Mouse (Mus musculus) adrenal gland (tissue): Measurements from ENCODE around the gene Dapk1.

Experiments used
- intact Hi-C: fragments of 180-260 bp; cut with DNase I; formaldehyde crosslinking; loops from one replicate; pipeline ENCODE4 v1.15.1; 2025

Gene Dapk1

DNA sequence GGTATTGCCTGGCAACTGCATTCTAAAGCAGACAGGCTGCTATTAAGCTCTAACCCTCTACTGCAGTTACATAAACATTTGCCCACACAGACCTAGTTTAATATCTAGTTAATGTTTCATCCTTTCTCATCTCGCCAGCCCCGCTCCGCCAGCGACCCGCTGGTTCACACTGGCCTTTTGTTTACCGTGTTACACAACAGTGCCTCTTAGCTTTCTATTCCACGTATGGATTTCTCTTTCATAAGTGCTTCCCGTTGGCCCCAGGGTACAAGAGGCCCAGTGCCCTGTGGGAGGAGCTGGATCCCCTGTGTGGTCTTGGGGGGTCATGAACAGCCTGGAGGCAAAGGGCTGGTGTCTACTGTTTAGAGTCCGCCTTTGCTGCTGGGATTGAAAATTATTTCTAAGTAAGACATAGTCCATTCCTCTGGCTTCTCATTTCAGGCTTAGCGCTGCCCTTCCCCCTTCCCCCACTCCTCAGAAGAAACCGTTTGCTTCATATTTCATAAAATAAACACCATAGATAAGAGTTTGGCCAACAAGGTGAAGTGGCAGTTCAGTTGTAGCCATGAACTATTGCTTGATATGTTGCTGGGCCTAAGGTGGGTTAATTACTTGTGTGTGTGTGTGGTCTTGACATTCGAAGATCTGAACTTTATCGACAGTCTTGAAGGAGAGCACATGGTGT lies 134.8 kb downstream of the Dapk1 start:
- intact Hi-C loops, result loop anchor here (5.0 kb wide), 1 partner anchor 134 kb away; the partner anchor contains the start of gene Dapk1

DNA sequence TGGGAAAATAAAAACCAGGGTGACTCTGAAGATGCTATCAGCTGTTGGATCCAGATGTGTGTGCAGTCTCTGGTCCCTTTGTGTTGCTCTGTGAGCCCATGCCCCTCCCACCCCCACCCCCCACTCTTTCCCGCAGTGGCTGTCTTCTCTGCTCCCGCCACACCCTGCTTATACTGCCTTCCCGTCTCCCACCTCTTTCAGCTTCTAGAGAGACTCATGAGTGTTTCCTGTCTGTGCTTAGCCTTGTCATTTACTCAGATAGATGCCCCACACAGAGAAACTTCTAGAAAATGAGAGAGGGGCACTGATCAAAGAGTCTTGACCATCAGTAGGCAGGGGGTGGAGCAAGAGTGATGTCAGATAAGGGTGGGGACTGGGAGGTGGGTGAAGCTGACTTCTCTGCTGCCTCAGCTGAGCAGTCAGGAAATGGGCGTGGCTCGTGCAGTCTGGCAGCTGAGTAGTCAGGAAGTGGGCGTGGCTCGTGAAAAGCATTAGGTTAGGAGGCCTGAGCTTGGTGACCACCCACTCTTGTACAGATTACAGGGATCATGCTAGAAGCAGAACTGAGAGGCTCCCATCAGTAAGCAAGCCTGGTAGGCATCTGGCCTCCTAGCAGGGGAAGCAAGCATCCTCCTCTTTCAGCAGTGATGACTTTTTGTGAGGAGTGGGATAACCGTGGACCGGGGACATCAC lies 136.0 kb downstream of the Dapk1 start:
- intact Hi-C loops, result loop anchor here (2.0 to 5.0 kb wide), 2 partner anchors 135 to 259 kb away; partner anchors contain the start of gene Dapk1

- intact Hi-C loops, result loop anchor here (2.0 to 5.0 kb wide), 2 partner anchors 136 to 260 kb away; partner anchors contain the start of gene Dapk1
Measured at GRCm38 (mm10) chr13:60738429-60738828, 136.7 kb downstream of the Dapk1 start.

- intact Hi-C loops, result loop anchor here (10.0 kb wide), 1 partner anchor 895 kb away; no protein-coding TSS in a partner anchor
Measured at GRCm38 (mm10) chr13:60740248-60740647, 138.5 kb downstream of the Dapk1 start.

- intact Hi-C loops, result loop anchor here (10.0 kb wide), 1 partner anchor 898 kb away; no protein-coding TSS in a partner anchor
Measured at GRCm38 (mm10) chr13:60742611-60743010, 140.9 kb downstream of the Dapk1 start.

DNA sequence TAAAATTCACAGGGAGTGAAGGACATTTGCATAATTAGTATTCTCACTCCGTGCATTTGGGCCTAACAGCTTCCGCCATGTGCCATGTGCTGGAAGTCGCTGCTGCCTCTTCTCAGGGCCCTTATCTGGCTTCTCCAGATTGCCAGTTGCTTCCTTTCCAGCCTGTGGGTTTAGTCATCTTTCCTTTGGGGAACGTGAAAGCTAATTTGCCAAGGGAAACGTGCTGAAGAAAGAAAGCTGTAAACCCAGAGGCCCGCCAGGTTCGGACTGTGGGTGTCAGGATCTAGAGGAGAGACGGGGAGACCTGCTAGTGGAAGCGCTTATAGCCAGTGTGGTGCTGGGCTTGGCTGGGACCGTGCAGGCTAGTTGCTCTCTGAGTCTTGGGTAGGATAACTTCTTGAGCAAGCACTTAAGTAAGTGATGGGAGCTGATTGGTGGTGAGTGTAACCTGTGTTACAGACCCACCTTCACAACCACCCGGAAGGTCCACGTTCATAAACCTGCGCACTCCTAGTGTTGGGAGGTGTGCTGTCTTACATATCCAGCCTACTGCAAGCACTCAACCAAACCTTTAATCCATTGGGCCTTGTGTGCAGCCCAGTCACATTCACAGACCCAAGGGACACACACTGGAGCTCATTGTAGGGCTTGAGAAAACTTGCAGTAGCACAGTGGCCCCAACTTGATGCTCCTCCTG lies 141.8 kb downstream of the Dapk1 start:
- intact Hi-C loops, result loop anchor here (10.0 kb wide), 1 partner anchor 899 kb away; no protein-coding TSS in a partner anchor

DNA sequence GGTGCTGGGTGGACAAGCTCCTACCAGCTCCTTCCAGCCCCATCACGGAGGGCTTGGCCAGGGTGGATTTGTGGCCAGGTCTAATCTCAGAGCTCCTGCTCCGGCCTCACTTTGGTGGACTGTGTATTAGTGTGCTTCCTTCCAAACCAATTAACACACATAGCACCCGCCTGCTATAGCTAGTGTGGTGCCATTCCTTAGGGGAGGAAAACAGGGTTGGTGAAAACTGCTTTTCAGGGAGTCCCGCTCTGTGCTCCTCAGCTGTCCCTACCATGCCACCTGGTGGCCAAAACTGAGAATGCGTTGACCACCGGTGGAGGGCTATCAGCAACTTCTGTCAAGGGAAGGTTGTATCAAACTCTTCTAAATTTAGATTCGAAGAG lies 142.3 kb downstream of the Dapk1 start:
- intact Hi-C loops, result loop anchor here (10.0 kb wide), 1 partner anchor 899 kb away; no protein-coding TSS in a partner anchor

GRCm38 (mm10) chr13:60744736-60745135 lies 143.0 kb downstream of the Dapk1 start:
- intact Hi-C loops, result loop anchor here (10.0 kb wide), 1 partner anchor 900 kb away; no protein-coding TSS in a partner anchor

DNA sequence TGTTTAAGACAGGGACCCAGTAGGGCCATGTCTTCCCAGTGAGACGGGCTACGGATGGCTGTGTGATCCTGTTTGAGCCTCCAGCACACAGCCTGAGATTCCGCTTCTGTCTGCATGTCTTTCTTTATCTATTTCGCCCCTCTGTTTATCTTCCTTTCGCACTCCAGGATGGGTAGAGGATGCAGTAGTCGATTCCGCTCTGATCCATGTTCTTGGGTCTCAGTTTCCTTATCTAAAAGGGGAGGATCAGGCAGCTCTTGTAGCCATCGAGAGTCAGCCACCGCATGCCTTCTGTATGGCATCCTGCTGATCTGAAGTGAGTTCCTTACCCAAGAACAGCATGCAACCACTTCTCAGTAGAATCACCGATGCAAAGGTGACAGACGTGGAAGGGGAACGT lies 143.6 kb downstream of the Dapk1 start:
- intact Hi-C loops, result loop anchor here (10.0 kb wide), 1 partner anchor 901 kb away; no protein-coding TSS in a partner anchor

DNA sequence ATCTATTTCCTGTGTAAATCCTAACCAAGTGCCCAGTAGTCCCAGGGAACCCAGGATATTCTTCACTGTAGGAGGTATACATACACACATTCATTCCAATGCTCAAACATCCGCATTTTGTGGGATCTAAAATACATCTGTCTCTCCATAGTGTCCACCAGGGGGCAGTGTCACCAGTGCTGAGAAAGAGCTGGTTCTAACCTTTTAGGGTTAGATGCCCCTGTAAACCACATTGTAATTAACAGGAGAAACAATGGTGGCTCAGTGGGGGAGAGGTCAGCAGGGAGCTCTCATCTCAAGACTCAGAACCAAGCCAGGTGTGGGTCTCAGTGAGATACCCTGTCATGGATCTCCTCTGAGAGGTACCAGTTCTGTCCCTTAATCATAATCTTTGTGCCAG lies 144.5 kb downstream of the Dapk1 start:
- intact Hi-C loops, result loop anchor here (10.0 kb wide), 1 partner anchor 901 kb away; no protein-coding TSS in a partner anchor

DNA sequence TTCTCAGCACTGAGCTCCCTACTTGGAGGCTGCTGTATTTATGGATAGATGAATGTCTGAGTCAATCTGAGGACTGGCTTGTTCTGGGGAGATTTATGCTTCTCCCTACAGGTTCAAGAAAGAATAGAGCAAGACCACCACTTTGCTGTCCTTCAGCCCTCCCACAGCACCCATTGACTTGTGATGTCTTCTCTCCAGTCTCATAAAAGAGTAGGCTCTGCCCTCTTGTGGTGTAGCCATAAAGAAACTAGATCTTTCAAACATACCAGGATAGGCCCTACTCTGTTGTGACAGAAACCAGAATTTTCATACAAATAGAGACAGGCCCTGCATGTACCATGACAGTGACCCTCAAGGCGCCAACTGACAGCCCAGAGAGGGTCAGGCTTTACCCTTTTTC lies 145.5 kb downstream of the Dapk1 start:
- intact Hi-C loops, result loop anchor here (10.0 kb wide), 1 partner anchor 902 kb away; no protein-coding TSS in a partner anchor

GRCm38 (mm10) chr13:60748556-60748955 lies 146.8 kb downstream of the Dapk1 start:
- intact Hi-C loops, result loop anchor here (10.0 kb wide), 1 partner anchor 904 kb away; no protein-coding TSS in a partner anchor

GRCm38 (mm10) chr13:60750930-60751329 lies 149.2 kb downstream of the Dapk1 start:
- intact Hi-C loops, result loop anchor here (10.0 kb wide), 1 partner anchor 494 kb away; no protein-coding TSS in a partner anchor

GRCm38 (mm10) chr13:60753216-60753615 lies 151.5 kb downstream of the Dapk1 start:
- intact Hi-C loops, result loop anchor here (10.0 kb wide), 1 partner anchor 492 kb away; no protein-coding TSS in a partner anchor

- intact Hi-C loops, result loop anchor here (10.0 kb wide), 1 partner anchor 490 kb away; no protein-coding TSS in a partner anchor
Measured at GRCm38 (mm10) chr13:60755251-60755650, 153.5 kb downstream of the Dapk1 start.

GRCm38 (mm10) chr13:60757292-60757691 lies 155.5 kb downstream of the Dapk1 start:
- intact Hi-C loops, result loop anchor here (10.0 kb wide), 1 partner anchor 488 kb away; no protein-coding TSS in a partner anchor

GRCm38 (mm10) chr13:60759136-60759535 lies 157.4 kb downstream of the Dapk1 start:
- intact Hi-C loops, result loop anchor here (10.0 kb wide), 1 partner anchor 486 kb away; no protein-coding TSS in a partner anchor

DNA sequence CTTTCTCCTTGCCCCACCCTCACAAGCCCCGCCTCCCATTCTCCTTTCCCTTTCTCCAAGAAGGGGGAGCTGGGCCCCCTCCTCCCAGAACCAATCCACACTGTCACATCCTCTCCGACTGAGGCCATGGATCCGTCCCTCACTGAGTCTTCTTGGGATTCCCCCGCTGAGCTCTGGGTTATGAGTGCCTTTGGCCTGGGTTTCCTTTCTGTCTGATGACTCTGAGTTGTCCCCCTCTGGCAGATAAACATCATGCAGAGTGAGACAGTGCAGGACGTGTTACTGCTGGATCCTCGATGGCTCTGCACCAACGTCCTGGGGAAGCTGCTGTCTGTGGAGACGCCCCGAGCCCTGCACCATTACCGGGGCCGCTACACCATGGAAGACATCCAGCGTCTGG lies 158.6 kb downstream of the Dapk1 start:
- intact Hi-C loops, result loop anchor here (5.0 kb wide), 1 partner anchor 57 kb away; no protein-coding TSS in a partner anchor

- intact Hi-C loops, result loop anchor here (5.0 kb wide), 1 partner anchor 56 kb away; no protein-coding TSS in a partner anchor
Measured at GRCm38 (mm10) chr13:60761161-60761560, 159.4 kb downstream of the Dapk1 start.

- intact Hi-C loops, result no loop called here
Measured at GRCm38 (mm10) chr13:60780534-60780933, 178.8 kb downstream of the Dapk1 start.

DNA sequence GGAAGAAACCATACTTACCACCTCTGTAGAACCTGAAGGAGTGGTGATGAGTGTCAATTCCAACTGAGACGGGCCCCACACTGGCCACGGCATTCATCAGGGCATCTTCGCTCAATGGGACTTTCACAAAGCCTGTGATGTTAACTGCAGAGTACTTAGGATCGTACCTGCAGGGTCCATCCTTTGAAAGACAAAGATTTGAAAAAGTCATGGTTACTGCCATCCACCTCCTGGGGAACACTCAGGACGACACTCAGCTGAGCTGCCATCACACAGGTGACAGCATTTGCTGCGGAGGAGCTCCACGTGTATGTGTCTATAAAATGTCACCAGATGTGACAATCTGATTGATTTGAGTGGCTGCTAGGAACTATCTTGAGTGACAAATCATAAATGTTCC lies 181.6 kb downstream of the Dapk1 start:
- intact Hi-C loops, result no loop called here
